17 mouse cellular contexts compared by ENCODE assay signal in the genomic region with DNA sequence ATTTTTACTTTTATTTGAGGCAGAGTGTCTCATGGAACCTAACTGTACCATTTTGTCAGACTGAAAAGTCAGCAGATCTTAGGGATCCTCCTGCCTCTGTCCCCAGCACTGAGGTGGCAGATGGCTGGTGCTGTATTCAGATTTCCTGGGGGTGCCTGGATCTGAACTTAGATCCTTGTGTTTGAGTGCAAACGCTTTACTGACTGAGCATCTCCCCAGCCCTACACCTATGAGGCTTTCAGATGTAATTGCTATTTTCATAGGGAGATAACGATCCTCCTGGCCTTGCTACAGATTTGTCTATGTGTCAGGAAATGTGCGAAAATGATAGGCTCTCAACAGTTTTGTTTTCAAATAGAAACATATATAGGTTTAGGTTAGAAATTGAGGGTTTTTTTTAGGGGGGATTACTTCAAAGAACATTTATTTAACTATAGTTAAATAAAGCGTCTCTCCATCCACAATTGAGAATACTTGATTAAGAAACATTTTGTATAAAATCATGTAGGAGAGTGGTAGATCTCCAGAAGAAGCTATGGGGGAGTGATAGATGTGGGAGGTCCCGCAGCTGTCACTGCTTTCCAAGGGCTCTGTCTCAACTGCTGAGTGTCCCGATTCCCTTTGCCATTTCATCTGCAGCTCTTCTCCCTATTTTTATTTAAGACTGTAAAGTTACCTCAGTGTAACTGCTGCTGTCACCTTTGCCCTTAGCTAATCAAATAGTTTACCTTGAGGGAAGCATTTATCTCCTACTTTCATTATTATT.
A peak's percentile ranks its signal among the peaks of the same experiment; 100 is the strongest.
DNase-seq lines count a peak whose midpoint lies in the region.
"Had no signal": no experiment of that assay in that cellular context is flagged by ENCODE, and none has a peak within 500 bp of the region (broad histone marks: within the 10 kb centered on the region; RNA-seq: fewer than 3 reads in every experiment).

No protein-coding gene starts in this region.

- peak; percentile 43 to 60 for DNase-seq in frontal cortex, postnatal 36 days (ENCODE audit: low spot score in 2 of 2)
- DNase-seq in frontal cortex, postnatal 10 days (ENCODE audit: low spot score in 2 of 2): no peak
- peak; percentile 51 for DNase-seq in layer of hippocampus, adult 9-11 months
- no peak for DNase-seq in layer of hippocampus, adult 11-12 months (ENCODE audit: low spot score)
- DNase-seq in right cerebral cortex, adult 18-20 months: peak; percentile 71
- no peak for DNase-seq in right cerebral cortex, postnatal 4 days
- peak; percentile 62 for DNase-seq in telencephalon, adult 2 months (ENCODE audit: low read depth, low spot score)
- DNase-seq: adrenal gland, postnatal 14 days; cerebellum, adult 11-12 months; cerebellum, adult 9-11 months; gastrocnemius, postnatal 25 days; heart, adult 18-20 months; kidney, adult 11 months; kidney, postnatal 14 days; lung, adult 18-20 months; lung, postnatal 4 days; thymus, postnatal 4 days had no signal

Comparison
In these comparisons a context has a peak if more than half of its experiments do, and no peak if none do; other contexts are left out.
1. DNase-seq: peak in frontal cortex, postnatal 36 days (2 of 2), layer of hippocampus, adult 9-11 months (single experiment), right cerebral cortex, adult 18-20 months (single experiment) and telencephalon, adult 2 months (single experiment); none in frontal cortex, postnatal 10 days (0 of 2), layer of hippocampus, adult 11-12 months (single experiment) and right cerebral cortex, postnatal 4 days (single experiment).